Mouse (Mus musculus): ENCODE data around the gene Gm45213.

Gene Gm45213

GRCm38 (mm10) chr7:66106581-66107056 is 63.2 kb downstream of the Gm45213 start:
- no peak for DNase-seq (ENCODE audit: low spot score)

GRCm38 (mm10) chr7:66107206-66107605 is 63.8 kb downstream of the Gm45213 start:
- DNase-seq (ENCODE audit: low spot score): no peak

- no peak for DNase-seq (ENCODE audit: low spot score)
Measured at GRCm38 (mm10) chr7:66107930-66108329, 64.5 kb downstream of the Gm45213 start.

- DNase-seq (ENCODE audit: low spot score): peak; percentile 70
Measured at GRCm38 (mm10) chr7:66108961-66109854, 65.8 kb downstream of the Gm45213 start, which contains the start of gene Chsy1. Chsy1 (plus strand) TSS chr7:66109515.

GRCm38 (mm10) chr7:66109855-66110635 is 66.6 kb downstream of the Gm45213 start:
- DNase-seq (ENCODE audit: low spot score): peak; percentile 41

- no peak for DNase-seq (ENCODE audit: low spot score)
Measured at GRCm38 (mm10) chr7:66110636-66111112, 67.3 kb downstream of the Gm45213 start.

GRCm38 (mm10) chr7:66111211-66111610 is 67.8 kb downstream of the Gm45213 start:
- no peak for DNase-seq (ENCODE audit: low spot score)

Measured in spleen, adult 12 weeks (tissue).